Mouse (Mus musculus) testis, postnatal 10 days (tissue): ENCODE results near the gene Mrpl43.

Experiments
- DNase-seq: peaks from one replicate; pipeline ENCODE4 v3.0.0; 2021; ENCODE audit warnings: low spot score

The Mrpl43 gene

DNA sequence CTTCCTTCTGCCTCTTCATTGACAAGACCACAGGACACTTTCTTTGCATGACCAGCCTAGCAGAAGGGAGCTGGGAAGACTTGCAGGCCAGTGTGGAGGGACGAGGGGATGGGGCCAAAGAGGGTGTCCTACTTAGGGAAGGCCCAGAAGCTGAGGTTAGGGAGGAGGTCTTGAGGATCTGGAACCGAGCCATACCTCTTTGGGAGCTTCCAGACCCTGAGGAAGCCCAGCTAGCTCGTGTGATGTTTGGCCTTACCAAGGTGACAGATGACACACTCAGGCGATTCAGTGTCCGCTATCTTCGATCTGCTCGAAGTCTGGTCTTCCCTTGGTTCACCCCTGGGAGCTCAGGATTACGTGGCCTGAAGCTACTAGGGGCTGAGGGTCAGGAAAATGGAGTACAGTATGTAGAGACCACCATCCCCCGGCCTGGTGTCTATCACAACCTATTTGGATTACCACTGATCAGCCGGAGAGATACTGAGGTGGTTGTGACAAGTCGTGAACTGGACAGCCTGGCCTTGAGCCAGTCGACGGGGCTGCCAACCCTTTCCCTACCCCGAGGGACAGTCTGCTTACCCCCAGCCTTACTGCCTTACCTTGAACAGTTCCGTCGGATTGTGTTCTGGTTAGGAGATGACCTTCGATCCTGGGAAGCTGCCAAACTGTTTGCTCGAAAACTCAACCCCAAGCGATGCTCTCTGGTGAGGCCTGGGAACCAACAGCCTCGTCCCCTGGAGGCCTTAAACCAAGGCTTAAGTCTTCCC is 1.4 kb upstream of the Mrpl43 start:
- DNase-seq, result no peak

DNA sequence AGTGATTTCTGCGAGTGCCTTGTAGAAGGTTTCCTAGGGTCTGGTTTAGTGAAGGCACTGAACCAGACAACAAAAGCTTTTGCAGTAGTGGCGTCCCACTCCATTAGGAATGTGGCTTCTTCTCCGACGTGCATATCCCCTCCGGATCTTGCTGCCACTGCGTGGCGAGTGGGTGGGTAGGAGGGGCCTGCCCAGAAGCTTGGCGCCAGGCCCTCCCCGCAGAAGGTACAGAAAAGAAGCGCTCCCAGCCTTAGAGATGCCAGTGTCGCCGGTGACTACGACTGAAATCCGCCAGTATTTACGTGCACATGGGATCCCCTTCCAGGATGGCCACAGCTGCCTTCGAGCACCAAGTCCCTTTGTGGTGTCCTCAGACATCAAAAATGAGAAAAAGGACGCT is 779 bp upstream of the Mrpl43 start:
- no peak for DNase-seq

DNA sequence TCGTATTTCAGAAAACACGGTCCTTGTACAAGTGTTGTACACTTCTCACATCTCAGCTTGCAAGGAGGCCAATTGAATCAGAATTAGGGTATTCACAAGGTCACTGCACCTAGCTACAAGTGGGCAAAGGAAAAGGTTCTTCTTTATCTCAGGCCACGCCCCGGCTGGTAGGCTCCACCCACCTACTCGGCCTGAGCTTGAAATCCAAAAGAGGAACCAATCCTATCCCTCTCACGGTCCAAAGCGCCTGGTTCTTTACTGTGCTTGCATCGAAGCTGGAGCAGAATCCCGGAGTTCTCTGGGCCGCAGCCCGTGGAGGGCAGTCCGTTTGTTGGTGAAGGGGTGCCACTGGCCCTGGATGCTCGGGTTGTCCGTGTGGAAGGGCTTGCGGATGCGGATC is 798 bp downstream of the Mrpl43 start, which contains the start of gene Twnk:
Gene Twnk (plus strand): TSS at position 220 of the 400 bp plus-strand sequence.
- peak; percentile 86 for DNase-seq

DNA sequence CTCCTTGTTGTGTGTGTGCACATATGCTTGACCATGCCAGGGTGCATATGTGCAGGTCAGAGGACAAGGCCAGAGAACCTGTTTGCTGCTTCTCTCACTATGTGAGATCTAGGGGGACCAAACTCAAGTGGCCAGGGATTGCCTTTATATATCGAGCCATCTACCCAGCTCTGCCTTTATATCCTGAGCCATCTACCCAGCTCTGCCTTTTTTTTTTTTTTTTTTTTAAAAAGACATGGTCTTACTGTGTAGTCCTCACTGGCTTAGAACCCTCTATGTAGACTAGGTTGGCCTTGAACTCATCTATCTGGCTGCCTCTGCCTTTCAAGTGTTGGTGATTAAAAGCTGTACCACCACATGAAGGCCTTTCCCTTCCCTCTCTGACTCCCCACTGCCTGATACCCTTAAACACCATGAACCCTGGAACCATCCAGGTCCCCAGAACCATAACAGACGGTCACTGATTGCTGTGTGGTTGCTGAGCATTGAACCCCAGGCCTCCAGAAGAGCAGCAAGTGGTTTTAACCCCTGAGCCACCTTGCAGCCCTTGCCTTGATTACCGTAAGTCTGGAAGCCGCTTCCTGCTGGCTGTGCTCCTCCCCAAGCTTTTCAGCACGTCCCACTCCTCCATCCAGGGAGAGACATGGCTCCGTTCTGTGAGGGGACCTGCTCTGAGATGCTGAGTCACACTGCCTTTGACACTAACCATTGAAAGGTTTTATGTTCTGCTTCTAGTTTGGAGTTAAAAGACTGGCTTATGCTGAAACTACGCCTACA is 2.3 kb downstream of the Mrpl43 start:
- no peak for DNase-seq

DNA sequence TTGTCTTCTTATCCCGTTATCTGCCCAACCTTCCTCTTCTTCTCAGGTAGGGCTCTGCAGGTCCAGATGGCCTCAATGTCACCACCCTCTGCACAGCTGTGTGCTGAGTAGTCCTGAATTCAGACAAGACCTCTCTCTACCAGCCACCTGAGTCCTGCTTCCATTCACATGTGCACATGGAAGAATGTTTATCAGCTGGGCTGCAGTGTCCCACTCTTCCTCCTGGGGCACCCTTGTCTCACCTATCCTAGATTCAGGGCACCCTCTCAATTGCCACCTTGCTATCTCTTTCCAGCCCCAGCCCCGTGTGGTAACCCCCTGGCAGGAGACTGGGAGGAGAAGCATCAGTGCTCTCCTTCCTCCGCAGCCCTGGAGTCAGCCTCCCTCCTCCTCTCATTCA is 3.9 kb downstream of the Mrpl43 start:
- no peak for DNase-seq

DNA sequence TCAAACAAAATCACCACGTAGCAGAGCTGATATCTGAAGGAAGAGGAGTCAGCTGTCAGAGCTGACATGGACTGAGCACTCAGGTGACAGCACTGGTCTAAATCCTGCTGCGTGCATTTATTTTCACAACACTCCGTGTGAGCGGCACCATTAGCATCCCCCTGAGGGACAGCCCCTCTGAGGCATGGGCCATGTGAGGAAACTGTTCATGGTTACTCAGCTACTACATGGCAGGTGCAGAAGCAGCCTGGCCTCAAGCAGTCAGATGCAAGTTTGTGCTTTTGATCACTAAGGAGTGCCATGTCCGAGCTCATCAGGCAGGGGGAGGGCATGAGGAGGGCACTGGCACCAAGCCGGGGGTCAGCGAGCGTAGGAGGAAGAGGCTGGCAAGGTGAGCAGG is 6.6 kb downstream of the Mrpl43 start:
- DNase-seq, result no peak

DNA sequence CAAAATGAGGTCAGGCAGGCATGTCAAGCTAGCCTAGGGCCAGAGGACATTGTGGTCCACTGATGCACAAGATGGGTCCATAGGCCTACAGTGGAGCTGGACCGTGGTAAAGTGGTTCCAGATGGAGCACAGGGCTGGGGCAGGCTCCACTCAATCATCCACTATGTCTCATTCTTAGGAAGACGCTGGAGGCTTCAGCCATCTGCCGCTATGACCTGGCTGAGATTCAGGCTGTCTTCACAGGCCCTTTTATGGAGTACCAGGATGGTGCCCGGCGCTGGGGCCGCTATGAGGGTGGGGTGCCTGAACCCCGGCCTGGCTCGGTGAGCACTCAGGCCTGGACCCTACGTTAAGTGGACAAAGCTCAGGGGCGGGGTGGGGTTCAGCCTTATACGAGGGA is 8.5 kb downstream of the Mrpl43 start:
- no peak for DNase-seq

DNA sequence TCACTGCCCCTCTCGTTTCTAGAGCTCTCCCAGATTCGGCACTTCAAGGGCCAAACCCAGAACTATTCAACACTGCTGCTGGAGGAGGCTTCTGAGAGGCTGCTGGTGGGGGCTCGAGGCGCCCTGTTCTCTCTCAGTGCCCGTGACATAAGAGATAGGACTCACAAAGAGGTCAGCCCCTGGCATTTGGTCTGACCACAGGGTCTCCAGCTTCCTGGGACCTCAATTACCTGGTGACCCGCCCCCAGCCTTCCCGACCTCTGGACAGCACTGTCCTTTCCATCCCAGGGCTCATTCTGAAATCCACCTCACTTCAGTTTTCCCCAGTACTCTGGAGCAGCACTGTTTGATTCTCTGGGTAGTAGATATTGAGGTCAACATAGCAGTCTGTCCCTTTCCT is 13.5 kb downstream of the Mrpl43 start:
- DNase-seq, result no peak

DNA sequence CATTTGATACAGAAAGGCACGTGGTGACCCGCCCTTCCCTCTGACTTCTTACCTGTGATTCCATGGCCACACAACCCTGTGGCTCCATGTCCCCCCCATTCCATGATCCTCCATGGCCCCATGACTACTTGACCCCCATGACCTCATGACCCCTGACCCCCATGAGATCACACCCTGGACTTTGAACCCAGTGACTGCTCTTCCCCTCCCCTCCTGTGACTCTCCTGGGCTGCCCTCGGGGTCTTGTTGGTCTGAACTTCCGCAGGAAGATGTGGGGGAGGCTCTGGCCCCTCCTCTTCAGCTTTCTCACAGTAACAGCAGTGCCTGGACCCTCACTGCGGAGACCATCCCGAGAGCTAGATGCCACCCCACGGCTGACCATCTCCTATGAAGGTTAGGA is 14.0 kb downstream of the Mrpl43 start:
- no peak for DNase-seq

DNA sequence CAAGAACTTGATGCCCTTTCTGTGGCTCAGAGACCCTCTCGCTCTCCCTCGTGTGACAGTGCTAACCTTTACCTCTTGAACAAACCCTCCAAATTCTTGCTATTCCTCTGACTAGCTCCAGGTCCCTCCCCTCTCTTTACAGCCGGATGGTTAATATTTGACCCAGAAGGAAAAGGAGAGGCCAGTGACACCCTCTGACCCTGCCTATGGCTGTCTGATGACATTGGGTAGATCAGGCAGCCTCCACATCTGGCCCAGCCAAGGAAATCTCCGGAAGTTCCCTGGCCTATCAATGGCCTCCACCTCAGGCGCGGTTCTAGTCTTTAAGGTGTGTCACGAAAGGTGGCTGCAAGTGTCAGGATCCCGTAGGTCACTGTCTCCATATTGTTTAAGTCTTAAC is 15.2 kb downstream of the Mrpl43 start:
- no peak for DNase-seq

DNA sequence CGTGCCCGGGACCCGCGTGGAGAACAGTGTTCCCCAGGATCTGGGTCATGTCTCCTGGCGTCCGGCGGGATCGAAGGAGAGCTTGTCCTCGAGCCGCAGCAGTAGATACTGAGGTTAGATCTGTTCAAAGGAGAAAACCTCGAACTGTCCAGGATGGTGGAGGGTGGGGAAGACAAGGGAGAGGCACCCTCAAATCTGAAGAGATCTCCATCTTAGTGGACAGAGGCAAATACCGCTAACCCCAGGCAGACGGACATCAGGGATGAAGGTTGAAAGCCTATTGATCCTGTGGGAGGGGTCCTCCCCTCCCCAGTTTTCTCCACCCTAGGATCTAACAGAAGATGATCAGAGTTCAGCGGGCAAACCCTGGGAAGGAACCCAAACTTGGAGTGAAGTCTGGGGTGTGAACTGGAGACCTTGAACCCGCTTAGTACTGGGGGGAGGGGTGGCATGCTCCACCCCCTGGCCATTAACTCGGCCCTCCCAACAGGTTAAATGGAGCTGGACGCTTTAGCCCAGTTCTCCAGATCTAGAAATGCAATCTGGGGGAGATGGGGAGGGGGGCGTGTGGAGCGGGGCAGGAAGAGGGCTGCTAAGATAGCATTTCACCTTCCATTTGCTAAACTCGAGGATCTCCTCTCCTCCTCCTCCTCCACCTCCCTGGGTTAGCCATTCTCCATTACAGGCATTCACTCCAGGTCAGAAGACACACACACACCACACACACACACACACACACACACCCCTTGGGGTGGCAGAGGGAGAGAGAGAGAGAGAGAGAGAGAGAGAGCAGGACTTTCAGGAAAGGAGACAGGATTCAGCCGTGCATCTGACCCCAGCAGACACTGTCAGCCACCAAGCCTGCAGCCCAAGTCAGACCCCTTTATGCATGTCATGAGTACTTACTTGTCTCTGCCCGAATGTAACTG is 16.4 kb downstream of the Mrpl43 start:
- DNase-seq, result no peak

DNA sequence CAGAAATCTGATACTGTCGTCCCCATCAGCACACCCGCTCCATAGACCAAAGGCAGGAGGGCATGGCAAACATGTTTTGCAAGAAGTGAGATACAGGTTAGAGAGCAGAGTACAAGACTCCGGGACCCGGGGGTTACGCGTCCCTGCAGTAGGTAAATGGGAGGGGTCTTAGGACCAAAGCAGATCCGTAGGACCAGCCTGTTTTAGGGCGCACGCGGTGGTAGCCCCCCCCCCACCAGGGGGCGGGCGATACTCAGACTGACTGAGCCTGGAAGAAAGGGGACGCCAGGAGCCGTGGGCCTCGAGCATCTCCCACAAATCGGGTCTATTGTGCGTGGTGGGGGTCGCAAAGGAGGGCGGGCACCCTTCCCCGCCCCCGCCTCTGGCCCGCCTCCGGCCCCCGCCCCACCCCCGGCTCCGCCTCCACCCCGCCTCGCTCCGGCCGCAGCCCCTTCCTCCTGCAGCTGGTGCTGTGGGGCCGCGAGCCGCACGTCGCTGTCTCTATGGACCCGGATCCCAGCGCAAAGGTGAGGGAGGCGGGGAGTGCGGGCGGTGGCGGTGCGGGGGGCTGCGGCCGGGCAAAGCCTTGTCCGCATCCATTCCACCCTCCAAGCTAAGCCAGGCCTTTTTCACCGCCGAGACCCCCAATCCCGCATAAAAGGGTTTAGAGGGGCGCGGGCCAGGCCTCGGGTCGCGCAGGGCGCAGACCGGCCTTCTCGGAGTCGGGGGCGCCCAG is 17.2 kb downstream of the Mrpl43 start, which contains the start of gene Sema4g:
Gene Sema4g (plus strand): TSS at position 271 of the 736 bp plus-strand sequence.
- DNase-seq, result peak; percentile 68

DNA sequence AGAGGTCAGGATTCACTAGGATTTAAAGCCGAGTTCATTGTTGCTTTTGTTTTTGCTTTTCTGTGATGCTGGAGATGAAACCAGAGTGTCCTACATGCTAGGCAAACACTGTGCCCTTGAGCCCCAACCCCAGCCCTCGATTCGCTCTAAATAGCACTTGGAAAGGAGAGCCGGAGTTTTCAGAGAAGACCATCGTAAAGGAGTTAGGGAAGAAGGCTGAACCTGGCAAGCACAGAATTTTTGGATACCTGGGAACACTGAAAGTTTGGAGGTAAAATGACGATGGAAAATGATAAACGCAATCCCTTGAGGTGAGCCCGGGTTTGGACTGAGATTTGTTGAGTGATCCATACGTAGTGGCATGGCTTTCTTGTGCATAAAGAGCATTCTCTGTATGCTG is 17.9 kb downstream of the Mrpl43 start:
- DNase-seq, result no peak

DNA sequence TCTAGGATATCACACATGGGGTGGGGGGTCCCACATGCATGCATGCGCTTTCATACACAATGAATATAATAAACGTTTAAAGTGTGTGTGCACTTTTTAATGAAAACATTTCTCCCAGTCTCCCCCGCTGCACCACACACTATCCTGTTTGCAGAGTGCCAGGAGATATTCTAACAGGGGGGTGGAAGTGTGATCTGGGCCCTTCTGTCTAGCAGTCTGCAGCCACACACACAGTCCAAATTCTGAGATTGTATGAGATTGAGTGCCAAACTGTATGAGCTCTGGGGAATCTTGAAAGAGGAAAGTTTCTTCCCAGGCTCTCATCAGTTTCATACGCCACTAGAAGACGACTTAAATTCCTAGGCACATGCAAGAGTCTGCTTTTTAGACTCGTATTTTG is 18.4 kb downstream of the Mrpl43 start:
- no peak for DNase-seq

DNA sequence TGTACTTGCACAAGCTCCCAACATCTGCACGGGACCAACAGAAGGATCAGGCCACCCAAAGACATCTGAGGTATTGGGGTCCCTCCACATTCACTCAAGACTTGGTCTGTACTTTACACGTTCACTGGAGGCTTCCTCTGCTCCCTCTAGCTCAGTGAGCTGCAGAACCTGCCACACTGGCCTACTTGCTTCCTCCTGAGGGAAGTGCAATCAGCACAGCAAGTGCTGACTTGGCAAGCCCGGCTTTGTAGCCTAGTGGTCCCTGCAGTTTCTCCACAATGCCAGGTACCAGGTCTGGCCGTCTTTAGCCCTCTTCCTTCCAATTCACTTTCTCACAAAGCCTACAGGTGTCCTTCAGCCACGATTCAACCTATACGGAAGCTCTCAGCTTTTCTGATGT is 19.2 kb downstream of the Mrpl43 start:
- DNase-seq, result no peak

DNA sequence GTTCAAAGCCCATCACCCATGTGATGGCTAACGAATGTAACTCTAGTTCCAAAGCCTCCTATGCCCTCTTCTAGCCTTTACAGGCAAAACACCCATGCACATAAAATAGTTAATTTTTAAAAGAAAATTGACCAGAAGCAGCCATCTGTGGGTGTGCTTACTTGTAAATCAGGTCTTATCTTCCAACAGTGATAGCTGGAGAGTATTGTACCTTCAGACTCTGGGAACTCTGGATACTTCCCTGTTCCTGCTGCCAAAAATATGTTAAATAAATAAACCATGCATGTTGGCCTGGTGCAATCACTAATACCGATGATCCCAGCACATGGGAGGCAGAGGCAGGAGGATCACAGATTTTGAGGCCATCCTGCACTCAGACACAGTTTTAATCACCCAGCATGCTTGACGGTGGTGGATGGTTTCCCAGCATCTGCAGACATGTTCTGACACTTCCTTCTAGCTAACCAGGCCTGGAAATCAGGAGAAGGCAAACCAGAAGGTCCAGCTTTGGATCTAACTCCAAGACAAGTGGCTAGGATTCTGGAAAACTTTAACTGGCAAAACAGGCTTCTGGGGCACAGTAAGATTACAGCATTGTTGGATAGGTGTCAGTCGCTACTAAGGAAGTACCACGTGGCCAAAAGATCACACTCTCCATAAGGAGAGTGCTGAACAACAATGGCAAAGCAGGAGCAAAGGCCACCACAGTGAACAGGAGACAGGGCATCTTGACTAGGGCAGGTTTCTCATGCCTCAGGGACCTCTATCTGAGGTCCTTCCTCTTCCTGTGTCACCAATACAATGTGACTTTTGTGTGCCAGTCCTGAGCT is 20.9 kb downstream of the Mrpl43 start:
- DNase-seq, result no peak

DNA sequence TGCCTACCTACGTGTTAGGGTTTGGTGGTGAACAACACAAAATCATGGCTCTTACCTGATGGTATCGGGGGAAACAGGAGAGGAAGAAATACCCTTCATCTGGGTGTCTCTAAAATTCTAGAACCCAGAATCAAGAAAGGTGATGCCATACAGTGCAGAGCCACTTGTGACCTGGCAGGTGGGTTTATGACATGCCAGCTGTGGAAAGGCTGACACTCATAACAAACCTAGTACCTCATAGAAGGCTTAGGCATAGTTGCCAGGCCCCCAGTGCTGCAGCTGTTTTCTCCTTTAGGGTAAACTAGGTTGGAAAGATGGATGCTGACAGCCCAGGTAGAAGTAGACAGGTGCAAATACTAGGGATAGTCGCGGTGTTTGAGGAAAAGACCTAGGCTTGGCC is 21.8 kb downstream of the Mrpl43 start:
- no peak for DNase-seq

DNA sequence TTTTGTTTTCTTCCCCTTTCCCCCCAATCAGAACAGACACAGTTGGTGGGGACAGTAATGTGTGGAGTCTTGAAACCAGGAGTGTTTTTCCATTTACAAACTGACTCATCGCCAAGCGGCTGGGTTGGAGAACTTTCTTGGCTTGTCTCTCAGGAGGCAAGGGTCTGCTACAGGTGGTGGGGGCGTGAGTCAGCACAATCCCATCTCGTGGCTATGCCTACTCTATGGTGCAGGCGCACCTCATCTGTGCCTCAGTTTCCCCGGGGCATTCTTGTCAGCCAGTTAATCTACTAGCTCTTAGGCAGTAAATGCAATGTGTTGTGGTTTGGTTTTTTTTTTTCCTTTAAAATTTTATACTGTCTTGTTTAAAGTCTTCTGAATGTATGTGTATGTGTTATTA is 22.9 kb downstream of the Mrpl43 start:
- no peak for DNase-seq

DNA sequence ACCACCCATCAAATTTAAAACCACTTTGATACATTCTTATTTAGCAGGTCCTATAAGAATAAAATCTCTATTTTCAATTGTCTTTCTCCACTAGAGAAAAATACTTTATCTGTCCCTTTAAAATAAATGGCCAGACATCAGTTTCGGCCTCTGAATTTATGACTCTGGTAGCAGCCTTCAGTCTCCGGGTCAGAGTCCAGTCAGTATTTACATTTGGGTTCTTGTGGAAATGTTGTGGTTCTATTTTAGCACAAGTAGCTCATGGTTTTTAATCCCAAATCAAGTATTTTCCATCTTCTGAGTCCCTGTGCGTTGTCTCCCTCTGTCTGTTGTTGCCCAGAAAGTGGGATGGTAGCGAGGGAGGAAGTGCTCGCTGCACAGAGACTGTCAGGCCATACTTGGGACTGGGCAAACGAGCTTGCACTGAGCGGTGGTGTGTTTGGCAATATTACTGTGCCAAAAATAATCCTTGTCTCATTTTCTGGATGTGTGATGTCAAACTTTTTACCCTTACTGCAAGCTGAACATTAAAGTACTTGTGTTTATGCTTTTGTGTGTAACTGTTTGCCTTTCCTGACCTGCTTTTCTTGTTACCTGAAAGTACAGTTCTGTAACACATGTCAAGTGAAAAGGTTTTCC is 23.6 kb downstream of the Mrpl43 start:
- DNase-seq, result no peak

DNA sequence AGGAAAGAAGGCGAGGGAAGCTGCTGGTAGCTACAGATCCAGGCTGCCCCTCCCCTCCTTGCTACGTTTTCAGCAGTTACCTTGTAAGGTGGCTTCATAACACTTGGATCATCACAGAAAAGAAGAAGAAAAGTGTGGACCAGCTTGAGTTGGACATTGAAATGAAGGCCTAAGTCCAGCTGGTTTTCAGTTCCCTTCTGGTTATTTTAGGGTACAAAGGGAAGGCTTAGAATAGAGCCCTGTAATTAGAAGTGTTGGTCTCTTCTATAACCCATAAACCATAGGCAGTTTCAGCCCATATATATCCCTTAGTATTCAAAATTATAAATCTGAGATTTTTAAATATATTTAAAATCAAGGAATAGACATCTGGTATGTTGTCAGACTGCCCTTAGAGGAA is 25.5 kb downstream of the Mrpl43 start:
- DNase-seq, result no peak
